Mouse (Mus musculus) liver, adult 2 months (tissue): ENCODE data around the gene Dohh.

Source experiments
- CTCF ChIP-seq: fragments of 200-500 bp; IDR thresholded peaks from 2 replicates; pipeline ENCODE4 v1.5.1; 2011; ENCODE audit warnings: low read depth, low read length, control low read depth
- POLR2A ChIP-seq: fragments of 200-500 bp; IDR thresholded peaks from 2 replicates; pipeline ENCODE4 v1.6.1; 2011; ENCODE audit warnings: low read length, control low read depth; ENCODE audit not compliant: insufficient read depth; ENCODE audit errors: extremely low read depth

- TF ChIP-seq CTCF (no peak), POLR2A (no peak)
These were observed 48.6 kb upstream of the Dohh start for GRCm38 (mm10) chr10:81335393-81336340.
